In genomic region chr16:33751590-33751989, GRCm38 (mm10) we compare ENCODE assay signal across 8 mouse cellular contexts. TPM values are rescaled to one million over a fixed set of nuclear protein-coding genes. Genes with fewer than 3 reads are reported as not detected.
DNase-seq lines count a peak whose midpoint lies in the region; ATAC-seq and TF ChIP-seq lines count a peak whose summit lies in the region.

No protein-coding gene starts in this region.

- no peak for TF ChIP-seq CTCF in E14TG2a.4 (conservative IDR thresholded peaks at IDR 0.05; ENCODE audit: low read length)
- TF ChIP-seq CTCF in liver, embryonic 14.5 days (IDR thresholded peaks at IDR 0.05; ENCODE audit: low read depth), result no peak

- peak; percentile 38; the same call in 1 of the 2 replicates for TF ChIP-seq EP300 in liver, embryonic 14.5 days (IDR thresholded peaks at IDR 0.05; ENCODE audit: low read depth)

- peak; percentile 78 for ATAC-seq in common myeloid progenitor, adult 5-6 weeks (replicated peaks; ENCODE audit: low read depth, poor library complexity, severe bottlenecking)
- ATAC-seq in liver, embryonic 14.5 days (ENCODE audit: insufficient read depth), result peak; percentile 75
- ATAC-seq in cerebellum, adult (ENCODE audit: insufficient number of reproducible peaks, low FRiP score, low TSS enrichment), result no peak

- WGBS in liver, embryonic 14.5 days (ENCODE audit: insufficient replicate concordance), result 14% methylated on average over 12 of the region's 12 CpGs

- no peaks in the 10 kb centered on the region for H3K9me3 ChIP-seq in E14TG2a.4 (ENCODE audit: low read length)
- no peaks in the 10 kb centered on the region for H3K9me3 ChIP-seq in liver, embryonic 14.5 days (ENCODE audit: control insufficient read depth, low read length)

- H3K27ac ChIP-seq in liver, embryonic 14.5 days, result no peak overlapping the region

- peak overlapping the region; percentile 74 for H3K4me2 ChIP-seq in liver, embryonic 14.5 days (ENCODE audit: low read depth)

- H3K4me3 ChIP-seq in E14TG2a.4 (replicated peaks; ENCODE audit: low read length), result peak overlapping the region; percentile 69
- H3K4me3 ChIP-seq in liver, embryonic 14.5 days (ENCODE audit: insufficient read depth in 1 of 2, low read depth in 2 of 2, low read length in 2 of 2), result peak overlapping the region; percentile 41 to 47

- peaks cover 23% of the 10 kb centered on the region for H3K27me3 ChIP-seq in E14TG2a.4 (ENCODE audit: insufficient read depth, low read length)
- H3K27me3 ChIP-seq in liver, embryonic 14.5 days (ENCODE audit: control insufficient read depth, insufficient read depth, low read length), result no peaks in the 10 kb centered on the region

- H3K4me1 ChIP-seq in E14TG2a.4 (replicated peaks; ENCODE audit: low read depth, low read length), result peaks cover 28% of the 10 kb centered on the region
- peaks cover 0 to 16% of the 10 kb centered on the region in 2 experiments; a peak in 2 of 4 replicates for H3K4me1 ChIP-seq in liver, embryonic 14.5 days (replicated peaks; ENCODE audit: control insufficient read depth in 2 of 2, insufficient read depth in 2 of 2, low read length in 1 of 2)

- peak in 2 of 3 experiments; percentile 43 to 44 for DNase-seq in liver, embryonic 14.5 days (ENCODE audit: low read depth in 3 of 3, low spot score in 3 of 3)
- peak; percentile 43 to 76 for DNase-seq in spleen, postnatal 10 days (ENCODE audit: low spot score in 2 of 2)
- DNase-seq in right cerebral cortex, adult 18-20 months, result no peak
- DNase-seq in MN1 (ENCODE audit: low spot score), result no peak
- DNase-seq in left cerebral cortex, postnatal 4 days, result no peak

- no peaks in the 10 kb centered on the region for H3K36me3 ChIP-seq in E14TG2a.4 (ENCODE audit: insufficient read depth, low read length)
- H3K36me3 ChIP-seq in liver, embryonic 14.5 days (replicated peaks; ENCODE audit: control insufficient read depth, insufficient read depth, low read depth), result no peaks in the 10 kb centered on the region

- H3K9ac ChIP-seq in liver, embryonic 14.5 days (replicated peaks), result peak overlapping the region; percentile 5

- intact Hi-C loops in left cerebral cortex, postnatal 4 days (cut with DNase I), result no loop called here

RNA-seq across cellular contexts. Expression of gene Muc13, which starts 42.2 kb away (rescaled TPM):
- 185 and 198 TPM in 2 replicates for total RNA-seq in common myeloid progenitor, adult 5-6 weeks (2017)
- 1.7 and 1.9 TPM in 2 replicates for polyA plus RNA-seq in liver, embryonic 14.5 days (2012; rRNA removed)
- polyA plus RNA-seq in liver, embryonic 14.5 days (2014; fragmentation: Nextera tagmentation; extraction: Ambion mirVana), result 1.4 and 1.5 TPM in 2 replicates
- not detected for total RNA-seq in left cerebral cortex, postnatal 4 days (2021)

Comparison
In these comparisons a context has a peak if more than half of its experiments do, and no peak if none do; other contexts are left out.
1. DNase-seq: peak in liver, embryonic 14.5 days (2 of 3) and spleen, postnatal 10 days (2 of 2); none in right cerebral cortex, adult 18-20 months (single experiment), MN1 (single experiment) and left cerebral cortex, postnatal 4 days (single experiment).
2. RNA of gene Muc13, which starts 42.2 kb away (total RNA-seq): 185 to 198 TPM in common myeloid progenitor, adult 5-6 weeks; not detected in left cerebral cortex, postnatal 4 days; every median in the first group is over 100 times any median in the second.